In genomic region chr13:83714466-83715307, GRCm38 (mm10) we compare ENCODE assay signal across 8 mouse cellular contexts.
DNase-seq lines count a peak whose midpoint lies in the region; ATAC-seq lines count a peak whose summit lies in the region.

No protein-coding gene starts in this region.

- peak overlapping the region; percentile 100 for H3K9ac ChIP-seq in hindbrain, embryonic 14.5 days

- H3K4me3 ChIP-seq in hindbrain, embryonic 14.5 days (replicated peaks; ENCODE audit: low read length): peak overlapping the region; percentile 90

- WGBS in hindbrain, embryonic 14.5 days: 2% methylated on average over 22 of the region's 22 CpGs

- peaks cover 6% of the 10 kb centered on the region; the same call in 1 of the 2 replicates for H3K27me3 ChIP-seq in hindbrain, embryonic 14.5 days (ENCODE audit: control insufficient read depth, insufficient read depth, low read length)

- H3K4me2 ChIP-seq in hindbrain, embryonic 14.5 days (replicated peaks): peak overlapping the region; percentile 87

- no peaks in the 10 kb centered on the region for H3K36me3 ChIP-seq in hindbrain, embryonic 14.5 days (replicated peaks; ENCODE audit: control insufficient read depth, insufficient read depth)

- H3K4me1 ChIP-seq in hindbrain, embryonic 14.5 days (replicated peaks; ENCODE audit: control insufficient read depth, insufficient read depth, low read length): peaks cover 3% of the 10 kb centered on the region; the same call in 1 of the 2 replicates

- DNase-seq in NIH3T3 (ENCODE audit: low read depth): peak; percentile 84
- DNase-seq in cerebellum, postnatal 10 days: peak; percentile 98
- DNase-seq in frontal cortex, postnatal 25 days (ENCODE audit: low spot score in 2 of 2): peak; percentile 90 to 95
- DNase-seq in hindbrain, embryonic 14.5 days (ENCODE audit: low spot score): peak; percentile 95
- peak; percentile 96 to 97 for DNase-seq in layer of hippocampus, postnatal 36 days
- peak; percentile 77 to 82 for DNase-seq in lung, postnatal 4 days
- DNase-seq in right cerebral cortex, adult 18-20 months: peak; percentile 96
- DNase-seq in urinary bladder, adult 2 months (ENCODE audit: low spot score): peak; percentile 61

- H3K27ac ChIP-seq in hindbrain, embryonic 14.5 days: peak overlapping the region; percentile 100

- ATAC-seq in hindbrain, embryonic 14.5 days (ENCODE audit: low FRiP score): peak; percentile 90

- H3K9me3 ChIP-seq in hindbrain, embryonic 14.5 days (ENCODE audit: control insufficient read depth, low read length): no peaks in the 10 kb centered on the region

Comparison
In these comparisons a context has a peak if more than half of its experiments do, and no peak if none do; other contexts are left out.
1. Peak in every context shown above with its lines: DNase-seq, ATAC-seq, H3K4me3 ChIP-seq and H3K27ac ChIP-seq.